Mouse (Mus musculus) limb, embryonic 14.5 days (tissue): ENCODE results near the gene Sec23ip. TPM values are rescaled to one million over a fixed set of nuclear protein-coding genes. Genes with fewer than 3 reads are reported as not detected.

Source experiments
- ATAC-seq: fragments of 200-750 bp; cut with Nextera tagmentation; 2 replicates; pipeline ENCODE4 v1.8.0; 2017; ENCODE audit warnings: low read depth, moderate number of reproducible peaks, moderate TSS enrichment; ENCODE audit not compliant: low FRiP score
- DNase-seq: peaks from one replicate; pipeline ENCODE4 v3.0.0-alpha.2; 2015; ENCODE audit warnings: low spot score
- H3K27ac ChIP-seq: fragments of 300-500 bp; sonication (generic); replicated peaks from 2 replicates; pipeline ENCODE4 v1.5.1; 2014; ENCODE audit warnings: low read depth, mild to moderate bottlenecking, low read length, moderate library complexity, mixed read lengths
- H3K27me3 ChIP-seq: fragments of 300-500 bp; sonication (generic); 2 replicates; pipeline ENCODE4 v1.6.1; 2014; ENCODE audit warnings: low read length, mixed read lengths; ENCODE audit not compliant: control insufficient read depth, insufficient read depth
- H3K36me3 ChIP-seq: fragments of 300-500 bp; sonication (generic); 2 replicates; pipeline ENCODE4 v1.6.1; 2014; ENCODE audit warnings: mild to moderate bottlenecking, low read length, moderate library complexity, mixed read lengths; ENCODE audit not compliant: control insufficient read depth, insufficient read depth
- H3K4me1 ChIP-seq: fragments of 300-500 bp; sonication (generic); 2 replicates; pipeline ENCODE4 v1.6.1; 2014; ENCODE audit warnings: antibody characterized with exemption, low read length, mixed read lengths; ENCODE audit not compliant: control insufficient read depth, insufficient read depth
- H3K4me2 ChIP-seq: fragments of 300-500 bp; sonication (generic); replicated peaks from 2 replicates; pipeline ENCODE4 v1.6.1; 2014; ENCODE audit warnings: low read depth, mild to moderate bottlenecking, low read length, moderate library complexity; ENCODE audit not compliant: severe bottlenecking
- H3K4me3 ChIP-seq: fragments of 300-500 bp; sonication (generic); replicated peaks from 2 replicates; pipeline ENCODE4 v1.5.1; 2014; ENCODE audit warnings: low read length
- H3K9ac ChIP-seq: fragments of 300-500 bp; sonication (generic); 2 replicates; pipeline ENCODE4 v1.6.1; 2014; ENCODE audit warnings: mild to moderate bottlenecking, low read depth, low read length, moderate library complexity; ENCODE audit not compliant: severe bottlenecking
- H3K9me3 ChIP-seq: fragments of 300-500 bp; sonication (generic); 2 replicates; pipeline ENCODE4 v1.6.1; 2016; ENCODE audit warnings: low read length; ENCODE audit not compliant: control insufficient read depth
- POLR2A ChIP-seq: fragments of 200-500 bp; IDR thresholded peaks from 2 replicates; pipeline ENCODE4 v1.8.0; 2012; ENCODE audit warnings: inconsistent platforms, mild to moderate bottlenecking, moderate library complexity, borderline replicate concordance; ENCODE audit not compliant: insufficient read depth, insufficient read length; ENCODE audit errors: extremely low read depth
- WGBS: fragments of 180-500 bp; shearing (Covaris S2); extraction: QIAGEN DNeasy Blood & Tissue Kit; methylation state at CpG from one replicate; pipeline ENCODE4 v1.1.7; 2014; 5-methylcytosine and 5-hydroxymethylcytosine counted together
- polyA plus RNA-seq, 2 experiments: library from polyadenylated mRNA; depleted of rRNA in 1 of 2; stranded (reverse) in 1 of 2; unstranded in 1 of 2; fragments of >200 nt; fragmentation: Nextera tagmentation in 1 of 2; extraction: Ambion mirVana in 1 of 2; gene quantifications; 2 replicates each; pipeline versions ENCODE4 v1.2.1 to v1.2.3; 2012 to 2014

Gene Sec23ip
- polyA plus RNA-seq, 2 experiments: 33.6 to 37.8 TPM

DNA sequence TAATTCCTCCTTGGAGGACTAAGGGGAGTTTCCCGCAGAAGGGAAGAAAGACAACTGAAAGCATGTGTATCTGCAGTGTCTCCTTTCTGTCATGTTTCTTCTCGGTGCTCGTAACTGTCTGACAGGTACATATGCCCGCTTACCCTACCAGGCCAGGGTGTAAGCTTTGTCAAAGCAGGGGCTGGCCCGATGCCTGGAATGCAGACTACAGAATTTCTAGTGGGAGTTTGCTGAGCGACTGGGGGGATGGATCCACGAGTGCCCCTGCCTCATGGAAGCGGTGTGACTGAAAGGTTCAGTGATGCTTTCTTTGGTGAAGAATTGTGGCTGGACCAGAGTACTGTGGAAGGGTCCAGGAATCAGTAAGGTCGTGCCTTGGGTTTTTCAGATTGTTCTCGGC, 1.4 kb downstream of the Sec23ip start:
- TF ChIP-seq POLR2A: no peak
- WGBS: 94% methylated on average over 10 of the region's 10 CpGs
- no peak overlapping the region for H3K9ac ChIP-seq

DNA sequence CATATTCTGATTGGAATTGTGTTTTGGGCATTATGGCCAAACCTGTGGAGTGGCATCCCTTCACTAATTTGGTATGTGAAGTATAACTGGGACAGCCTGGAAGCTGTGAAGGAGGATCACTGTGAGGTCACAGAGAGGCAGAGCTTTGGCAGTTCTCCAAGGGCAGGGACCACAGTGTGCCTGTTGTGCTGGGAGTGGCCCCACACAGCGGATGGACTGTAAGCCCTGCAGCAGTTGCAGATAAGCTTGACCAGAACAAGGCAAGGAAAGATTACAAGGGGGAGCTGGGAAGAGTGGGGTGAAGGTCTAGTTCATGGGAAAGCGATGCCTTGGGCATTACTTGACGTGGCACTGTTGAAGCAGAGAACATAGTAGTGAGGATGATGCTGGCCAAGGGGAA, 4.0 kb downstream of the Sec23ip start:
- Histone ChIP-seq H3K36me3 (peaks cover 43% of the 10 kb centered on the region), H3K4me3 (no peak overlapping the region), H3K27me3 (no peaks in the 10 kb centered on the region), H3K27ac (no peak overlapping the region), H3K4me2 (no peak overlapping the region), H3K4me1 (peaks cover 15% of the 10 kb centered on the region), H3K9me3 (no peaks in the 10 kb centered on the region), H3K9ac (no peak overlapping the region)
- no peak for TF ChIP-seq POLR2A
- ATAC-seq (no peak), DNase-seq (peak; percentile 16)
- 80% methylated on average over 3 of the region's 3 CpGs for WGBS

More for the DNA sequence above, 1.4 kb downstream of the Sec23ip start:
- no peak for DNase-seq
- Histone ChIP-seq H3K9me3 (no peaks in the 10 kb centered on the region), H3K4me2 (peak overlapping the region; percentile 52; the same call in 1 of the 2 replicates), H3K27ac (no peak overlapping the region), H3K4me1 (peaks cover 15% of the 10 kb centered on the region), H3K4me3 (peak overlapping the region; percentile 97), H3K27me3 (no peaks in the 10 kb centered on the region), H3K36me3 (peaks cover 21% of the 10 kb centered on the region)
- ATAC-seq: no peak

DNA sequence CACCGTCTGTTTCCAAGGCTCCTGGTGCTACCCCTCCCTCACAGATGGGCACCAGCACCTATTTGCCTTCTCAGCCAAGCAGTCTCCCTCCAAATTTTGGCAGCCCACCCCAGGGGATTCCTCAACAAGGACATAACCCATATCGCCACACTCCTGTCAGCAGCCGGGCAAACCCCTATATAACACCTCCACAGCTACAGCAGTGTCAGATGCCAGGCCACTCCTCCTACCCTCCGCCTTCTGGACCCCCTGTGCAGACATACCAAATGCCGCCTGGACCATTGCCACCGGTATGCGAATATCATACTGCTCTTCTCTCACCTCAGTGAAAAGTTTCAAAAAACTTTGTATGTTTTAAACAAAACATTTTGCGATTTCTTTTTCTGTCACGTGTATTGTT, 5.6 kb downstream of the Sec23ip start:
- Histone ChIP-seq H3K4me2 (no peak overlapping the region), H3K9me3 (no peaks in the 10 kb centered on the region), H3K4me1 (peaks cover 13% of the 10 kb centered on the region), H3K27ac (no peak overlapping the region), H3K27me3 (no peaks in the 10 kb centered on the region), H3K36me3 (peaks cover 58% of the 10 kb centered on the region), H3K9ac (no peak overlapping the region), H3K4me3 (no peak overlapping the region)
- ATAC-seq (no peak), DNase-seq (no peak)
- no peak for TF ChIP-seq POLR2A
- WGBS: 87% methylated on average over 9 of the region's 9 CpGs

GRCm38 (mm10) chr7:128752012-128752411, 7.3 kb downstream of the Sec23ip start:
- Histone ChIP-seq H3K9ac (no peak overlapping the region), H3K27ac (no peak overlapping the region), H3K4me3 (no peak overlapping the region), H3K4me2 (no peak overlapping the region), H3K4me1 (no peaks in the 10 kb centered on the region), H3K36me3 (peaks cover 73% of the 10 kb centered on the region), H3K27me3 (no peaks in the 10 kb centered on the region), H3K9me3 (no peaks in the 10 kb centered on the region)
- ATAC-seq (no peak), DNase-seq (no peak)
- 90% methylated on average over 4 of the region's 4 CpGs for WGBS
- TF ChIP-seq POLR2A: no peak

- no peak overlapping the region for H3K4me3 ChIP-seq
- no peak overlapping the region for H3K9ac ChIP-seq
- no peak overlapping the region for H3K4me2 ChIP-seq
- TF ChIP-seq POLR2A: no peak
- ATAC-seq: no peak
- H3K4me1 ChIP-seq: no peaks in the 10 kb centered on the region
- H3K27ac ChIP-seq: no peak overlapping the region
- H3K27me3 ChIP-seq: no peaks in the 10 kb centered on the region
- DNase-seq: no peak
- H3K36me3 ChIP-seq: peaks cover 94% of the 10 kb centered on the region
- WGBS: 100% methylated on average over 1 of the region's 1 CpGs
- H3K9me3 ChIP-seq: no peaks in the 10 kb centered on the region
Observed at GRCm38 (mm10) chr7:128755396-128755795, 10.7 kb downstream of the Sec23ip start.

- Histone ChIP-seq H3K36me3 (peaks cover 98% of the 10 kb centered on the region), H3K27ac (no peak overlapping the region), H3K4me2 (no peak overlapping the region), H3K4me1 (no peaks in the 10 kb centered on the region), H3K9me3 (no peaks in the 10 kb centered on the region), H3K4me3 (no peak overlapping the region), H3K27me3 (no peaks in the 10 kb centered on the region), H3K9ac (no peak overlapping the region)
- ATAC-seq (no peak), DNase-seq (no peak)
- 83% methylated on average over 4 of the region's 4 CpGs for WGBS
- TF ChIP-seq POLR2A: no peak
Observed at GRCm38 (mm10) chr7:128758948-128759347, 14.2 kb downstream of the Sec23ip start.
